Mouse (Mus musculus) G1E (cell line): ENCODE results near the gene Slc26a3.

Source experiments
- CTCF ChIP-seq: IDR thresholded peaks from 2 replicates; pipeline ENCODE4 v1.5.1; 2012; ENCODE audit warnings: low read depth, low read length, inconsistent platforms, mixed read lengths
- GATA1 ChIP-seq: IDR thresholded peaks from 2 replicates; pipeline ENCODE4 v1.6.1; 2012; ENCODE audit warnings: borderline replicate concordance, low read length, inconsistent platforms, mixed read lengths
- GATA2 ChIP-seq: IDR thresholded peaks from 2 replicates; pipeline ENCODE4 v1.6.1; 2012; ENCODE audit warnings: low read depth, low read length, inconsistent platforms, borderline replicate concordance
- POLR2AphosphoS5 ChIP-seq: IDR thresholded peaks from 2 replicates; pipeline ENCODE4 v1.6.1; 2012; ENCODE audit warnings: low read depth, low read length, inconsistent platforms; ENCODE audit not compliant: insufficient replicate concordance
- TAL1 ChIP-seq: conservative IDR thresholded peaks from 2 replicates; pipeline ENCODE4 v1.6.1; 2012; ENCODE audit warnings: low read depth, low read length, inconsistent platforms, mixed read lengths

- TF ChIP-seq CTCF (no peak), POLR2AphosphoS5 (no peak), GATA1 (no peak), TAL1 (no peak), GATA2 (no peak)
These were observed 39.4 kb upstream of the Slc26a3 start, which contains the start of gene Dld for GRCm38 (mm10) chr12:31350944-31351928.
